Mouse (Mus musculus) thymus, postnatal 25 days (tissue): ENCODE data around the gene Bmt2.
A peak's percentile ranks its signal among the peaks of the same experiment; 100 is the strongest.

Experiments
- DNase-seq: peaks from one replicate; pipeline ENCODE4 v3.0.0; 2022

Bmt2 gene

GRCm38 (mm10) chr6:13614568-13614967 is 63.2 kb downstream of the Bmt2 start:
- DNase-seq: no peak

GRCm38 (mm10) chr6:13613671-13614070 is 64.1 kb downstream of the Bmt2 start:
- DNase-seq: no peak

GRCm38 (mm10) chr6:13610869-13611268 is 66.9 kb downstream of the Bmt2 start:
- no peak for DNase-seq

GRCm38 (mm10) chr6:13609353-13610140 is 68.2 kb downstream of the Bmt2 start:
- DNase-seq: no peak

GRCm38 (mm10) chr6:13607621-13608493 is 69.9 kb downstream of the Bmt2 start, which contains the start of gene Tmem168:
Tmem168 (minus strand) TSS chr6:13608100.
- DNase-seq: peak; percentile 92

GRCm38 (mm10) chr6:13606921-13607620 is 70.7 kb downstream of the Bmt2 start:
- DNase-seq: no peak

- no peak for DNase-seq
These were observed 71.4 kb downstream of the Bmt2 start for GRCm38 (mm10) chr6:13606394-13606793.

GRCm38 (mm10) chr6:13603134-13603533 is 74.6 kb downstream of the Bmt2 start:
- DNase-seq: no peak

GRCm38 (mm10) chr6:13601587-13601986 is 76.2 kb downstream of the Bmt2 start:
- DNase-seq: no peak

GRCm38 (mm10) chr6:13598239-13598923 is 79.4 kb downstream of the Bmt2 start:
- DNase-seq: no peak

- DNase-seq: no peak
These were observed 84.9 kb downstream of the Bmt2 start for GRCm38 (mm10) chr6:13592729-13593345.

GRCm38 (mm10) chr6:13586560-13586959 is 91.2 kb downstream of the Bmt2 start:
- no peak for DNase-seq

- DNase-seq: no peak
These were observed 91.6 kb downstream of the Bmt2 start for GRCm38 (mm10) chr6:13586154-13586553.

GRCm38 (mm10) chr6:13584788-13585187 is 93.0 kb downstream of the Bmt2 start:
- DNase-seq: no peak

- no peak for DNase-seq
These were observed 95.7 kb downstream of the Bmt2 start for GRCm38 (mm10) chr6:13582075-13582474.
